Mouse (Mus musculus) liver, postnatal 0 days (tissue): Measurements from ENCODE around the gene Anapc11. TPM values are rescaled to one million over a fixed set of nuclear protein-coding genes. Genes with fewer than 3 reads are reported as not detected.

Source experiments
- ATAC-seq: fragments of 200-750 bp; cut with Nextera tagmentation; 2 replicates; pipeline ENCODE4 v1.8.0; 2017; ENCODE audit warnings: mild to moderate bottlenecking, moderate library complexity
- DNase-seq: peaks from one replicate; pipeline ENCODE4 v3.0.0-alpha.2; 2016
- H3K27ac ChIP-seq: fragments of 300-500 bp; sonication (generic); 2 replicates; pipeline ENCODE4 v1.5.1; 2014; ENCODE audit warnings: antibody characterized with exemption, moderate library complexity, mild to moderate bottlenecking, low read depth
- H3K27me3 ChIP-seq: fragments of 300-500 bp; sonication (generic); 2 replicates; pipeline ENCODE4 v1.6.1; 2014; ENCODE audit warnings: low read length, control low read depth, mixed read lengths; ENCODE audit not compliant: insufficient read depth
- H3K36me3 ChIP-seq: fragments of 300-500 bp; sonication (generic); replicated peaks from 2 replicates; pipeline ENCODE4 v1.6.1; 2014; ENCODE audit warnings: mild to moderate bottlenecking, control low read depth, low read length, moderate library complexity, mixed read lengths; ENCODE audit not compliant: insufficient read depth
- H3K4me1 ChIP-seq: fragments of 300-500 bp; sonication (generic); 2 replicates; pipeline ENCODE4 v1.6.1; 2014; ENCODE audit warnings: antibody characterized with exemption, mild to moderate bottlenecking, control low read depth; ENCODE audit not compliant: insufficient read depth
- H3K4me2 ChIP-seq: fragments of 300-500 bp; sonication (generic); 2 replicates; pipeline ENCODE4 v1.6.1; 2014; ENCODE audit warnings: low read depth, mild to moderate bottlenecking, low read length, moderate library complexity, mixed read lengths
- H3K4me3 ChIP-seq: fragments of 300-500 bp; sonication (generic); 2 replicates; pipeline ENCODE4 v1.5.1; 2014; ENCODE audit warnings: low read depth, low read length
- H3K9ac ChIP-seq: fragments of 300-500 bp; sonication (generic); replicated peaks from 2 replicates; pipeline ENCODE4 v1.6.1; 2014; ENCODE audit warnings: mild to moderate bottlenecking, moderate library complexity
- H3K9me3 ChIP-seq: fragments of 300-500 bp; sonication (generic); 2 replicates; pipeline ENCODE4 v1.6.1; 2016; ENCODE audit warnings: mild to moderate bottlenecking, control low read depth, low read length, mixed read lengths
- CTCF ChIP-seq: sonication (generic); IDR thresholded peaks from 2 replicates; pipeline ENCODE4 v1.5.1; 2016; ENCODE audit warnings: antibody characterized with exemption, low read depth
- EP300 ChIP-seq: IDR thresholded peaks from 2 replicates; pipeline ENCODE4 v1.6.1; 2016; ENCODE audit warnings: antibody characterized with exemption, low read depth, mild to moderate bottlenecking
- WGBS: fragments of 180-500 bp; shearing (Covaris S2); extraction: QIAGEN DNeasy Blood & Tissue Kit; methylation state at CpG from one replicate; pipeline ENCODE4 v1.1.7; 2014; ENCODE audit not compliant: insufficient replicate concordance; 5-methylcytosine and 5-hydroxymethylcytosine counted together
- polyA plus RNA-seq: library from polyadenylated mRNA; unstranded; fragments of >200 nt; fragmentation: Nextera tagmentation; extraction: Ambion mirVana; gene quantifications from 2 replicates; pipeline ENCODE4 v1.2.1, GENCODE M21; 2015

The Anapc11 gene
- polyA plus RNA-seq, 1 experiment from 2014 or later = 46.1 TPM

- DNase-seq (no peak), ATAC-seq (peak; percentile 18)
- Histone ChIP-seq H3K9ac (peak overlapping the region; percentile 94), H3K4me2 (peak overlapping the region; percentile 98), H3K27me3 (no peaks in the 10 kb centered on the region), H3K36me3 (peaks cover 57% of the 10 kb centered on the region), H3K9me3 (no peaks in the 10 kb centered on the region), H3K4me1 (peaks cover 28% of the 10 kb centered on the region), H3K4me3 (peak overlapping the region; percentile 92), H3K27ac (peak overlapping the region; percentile 95)
- WGBS = 82% methylated on average over 11 of the region's 11 CpGs
- TF ChIP-seq EP300 (no peak), CTCF (no peak)
Observed at GRCm38 (mm10) chr11:120615606-120616203, 17.5 kb downstream of the Anapc11 start.

GRCm38 (mm10) chr11:120616617-120617294 is 18.5 kb downstream of the Anapc11 start:
- Histone ChIP-seq H3K9me3 (no peaks in the 10 kb centered on the region), H3K4me2 (peak overlapping the region; percentile 98), H3K27me3 (no peaks in the 10 kb centered on the region), H3K36me3 (peaks cover 57% of the 10 kb centered on the region), H3K9ac (peak overlapping the region; percentile 94), H3K4me3 (peak overlapping the region; percentile 92), H3K27ac (peak overlapping the region; percentile 95), H3K4me1 (peaks cover 28% of the 10 kb centered on the region)
- TF ChIP-seq EP300 (no peak), CTCF (no peak)
- DNase-seq (no peak), ATAC-seq (peak; percentile 40)
- 40% methylated on average over 4 of the region's 4 CpGs for WGBS

GRCm38 (mm10) chr11:120617519-120618112 is 19.4 kb downstream of the Anapc11 start, which contains the start of gene Pcyt2:
Gene Pcyt2, minus strand, starts transcription at chr11:120617936.
- Histone ChIP-seq H3K36me3 (peaks cover 58% of the 10 kb centered on the region), H3K4me1 (peaks cover 26% of the 10 kb centered on the region), H3K9me3 (no peaks in the 10 kb centered on the region), H3K4me3 (peak within 1 kb of the TSS; percentile 92), H3K9ac (peak within 1 kb of the TSS; percentile 94), H3K27me3 (no peaks in the 10 kb centered on the region), H3K4me2 (peak within 1 kb of the TSS; percentile 98), H3K27ac (peak within 1 kb of the TSS; percentile 95)
- peak; percentile 97 for DNase-seq
- TF ChIP-seq EP300 (no peak), CTCF (no peak)
- ATAC-seq = peak; percentile 92
- under 1% methylated on average over 54 of the region's 56 CpGs for WGBS

GRCm38 (mm10) chr11:120618619-120619535 is 20.7 kb downstream of the Anapc11 start:
- DNase-seq (no peak), ATAC-seq (no peak)
- no peak for TF ChIP-seq CTCF
- Histone ChIP-seq H3K4me1 (peaks cover 33% of the 10 kb centered on the region), H3K36me3 (peaks cover 58% of the 10 kb centered on the region), H3K9me3 (no peaks in the 10 kb centered on the region), H3K4me3 (no peak overlapping the region), H3K9ac (no peak overlapping the region), H3K4me2 (no peak overlapping the region), H3K27ac (peak overlapping the region; percentile 95), H3K27me3 (no peaks in the 10 kb centered on the region)
- 92% methylated on average over 25 of the region's 25 CpGs for WGBS

GRCm38 (mm10) chr11:120620195-120620594 is 22.0 kb downstream of the Anapc11 start:
- Histone ChIP-seq H3K9ac (no peak overlapping the region), H3K4me2 (no peak overlapping the region), H3K4me3 (no peak overlapping the region), H3K27me3 (no peaks in the 10 kb centered on the region), H3K27ac (no peak overlapping the region), H3K4me1 (peaks cover 39% of the 10 kb centered on the region), H3K36me3 (peaks cover 56% of the 10 kb centered on the region), H3K9me3 (no peaks in the 10 kb centered on the region)
- TF ChIP-seq EP300 (no peak), CTCF (no peak)
- ATAC-seq = no peak
- WGBS = 95% methylated on average over 14 of the region's 14 CpGs
- no peak for DNase-seq
